Mouse (Mus musculus) forebrain, embryonic 14.5 days (tissue): ENCODE data around the gene Lrig1. TPM values are rescaled to one million over a fixed set of nuclear protein-coding genes. Genes with fewer than 3 reads are reported as not detected.

Experiments used
- ATAC-seq: fragments of 200-750 bp; cut with Nextera tagmentation; 2 replicates; pipeline ENCODE4 v1.8.0; 2017; ENCODE audit warnings: mild to moderate bottlenecking, moderate library complexity
- DNase-seq: peaks from one replicate; pipeline ENCODE4 v3.0.0-alpha.2; 2015; ENCODE audit warnings: low spot score
- H3K27ac ChIP-seq: fragments of 300-500 bp; sonication (generic); 2 replicates; pipeline ENCODE4 v1.5.1; 2014; ENCODE audit warnings: low read depth, mild to moderate bottlenecking, control low read depth, low read length, moderate library complexity
- H3K27me3 ChIP-seq: fragments of 300-500 bp; sonication (generic); replicated peaks from 2 replicates; pipeline ENCODE4 v1.6.1; 2014; ENCODE audit warnings: low read length, control low read depth, mixed read lengths; ENCODE audit not compliant: control insufficient read depth, insufficient read depth
- H3K36me3 ChIP-seq: fragments of 300-500 bp; sonication (generic); 2 replicates; pipeline ENCODE4 v1.6.1; 2014; ENCODE audit warnings: low read length, control low read depth; ENCODE audit not compliant: control insufficient read depth, insufficient read depth
- H3K4me1 ChIP-seq: fragments of 300-500 bp; sonication (generic); 2 replicates; pipeline ENCODE4 v1.6.1; 2014; ENCODE audit warnings: antibody characterized with exemption, low read length, control low read depth; ENCODE audit not compliant: control insufficient read depth, insufficient read depth
- H3K4me2 ChIP-seq: fragments of 300-500 bp; sonication (generic); 2 replicates; pipeline ENCODE4 v1.6.1; 2014; ENCODE audit warnings: mild to moderate bottlenecking, control low read depth, low read length
- H3K4me3 ChIP-seq: fragments of 300-500 bp; sonication (generic); 2 replicates; pipeline ENCODE4 v1.5.1; 2014; ENCODE audit warnings: low read depth, low read length, control low read depth
- H3K9ac ChIP-seq: fragments of 300-500 bp; sonication (generic); 2 replicates; pipeline ENCODE4 v1.6.1; 2014; ENCODE audit warnings: mild to moderate bottlenecking, low read length, control low read depth, moderate library complexity
- H3K9me3 ChIP-seq: fragments of 300-500 bp; sonication (generic); replicated peaks from 2 replicates; pipeline ENCODE4 v1.6.1; 2016; ENCODE audit warnings: low read length, control low read depth, mixed read lengths; ENCODE audit not compliant: control insufficient read depth
- WGBS: fragments of 180-500 bp; shearing (Covaris S2); extraction: QIAGEN DNeasy Blood & Tissue Kit; methylation state at CpG from one replicate; pipeline ENCODE4 v1.1.7; 2014; 5-methylcytosine and 5-hydroxymethylcytosine counted together
- polyA plus RNA-seq: library from polyadenylated mRNA; unstranded; fragments of >200 nt; fragmentation: Nextera tagmentation; extraction: Ambion mirVana; gene quantifications from 2 replicates; pipeline ENCODE4 v1.2.1, GENCODE M21; 2014

Lrig1 gene
- polyA plus RNA-seq: 8.5 and 9.5 TPM in 2 replicates

DNA sequence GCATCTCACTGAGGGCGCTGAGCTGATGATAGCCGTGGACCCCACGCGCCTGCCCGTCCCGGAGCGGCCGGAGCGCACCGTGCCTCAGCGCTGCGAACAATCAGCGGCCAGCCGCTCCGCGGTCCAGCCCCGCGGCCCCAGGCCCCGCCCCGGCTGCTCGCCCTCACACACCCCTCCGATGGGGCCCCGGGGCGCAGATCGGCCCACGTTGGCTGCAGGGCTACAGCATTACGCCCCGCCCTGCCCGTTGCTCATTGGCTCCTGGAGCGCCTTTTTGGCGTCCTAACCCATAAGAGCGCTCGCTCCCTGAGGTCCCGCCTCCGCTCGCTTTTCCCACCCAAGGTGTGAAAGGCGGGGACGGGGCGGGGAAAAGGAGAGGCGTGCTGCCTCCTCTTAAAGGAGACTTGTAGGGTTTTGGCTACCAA, at the start of gene Lrig1:
Gene Lrig1, minus strand, starts transcription at position 92 of the 425 bp plus-strand sequence.
- Histone ChIP-seq H3K36me3 (no peaks in the 10 kb centered on the region), H3K4me3 (peak within 1 kb of the TSS; percentile 93), H3K4me2 (peak within 1 kb of the TSS; percentile 95), H3K27ac (peak within 1 kb of the TSS; percentile 84), H3K4me1 (peaks cover 23% of the 10 kb centered on the region), H3K27me3 (no peaks in the 10 kb centered on the region), H3K9ac (peak within 1 kb of the TSS; percentile 92), H3K9me3 (no peaks in the 10 kb centered on the region)
- WGBS: under 1% methylated on average over 30 of the region's 40 CpGs
- peak; percentile 100 for DNase-seq
- peak; percentile 99 for ATAC-seq

DNA sequence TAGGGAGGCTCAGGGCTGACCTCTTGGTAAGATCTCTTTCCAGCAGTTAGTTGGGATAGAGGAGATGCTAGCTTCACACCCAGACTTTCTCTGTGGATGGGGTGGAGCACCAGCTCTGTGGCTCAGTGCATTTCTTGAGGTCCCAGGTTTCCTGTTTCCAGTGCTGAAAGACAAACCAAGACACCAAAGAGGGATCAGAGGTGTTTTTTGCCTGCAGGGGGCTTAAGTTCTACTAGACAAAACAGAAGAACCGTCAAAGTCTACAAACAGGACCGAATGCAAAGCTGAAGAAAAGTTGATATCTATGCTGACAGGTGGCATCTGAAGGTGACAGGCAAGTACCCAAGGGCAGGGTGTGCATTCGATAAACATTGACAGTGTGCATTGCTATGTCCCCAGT, 49.7 kb upstream of the Lrig1 start:
- H3K4me1 ChIP-seq: 0 out of 2 replicates have a peak, but pooled peaks cover 3% of the 10 kb centered on the region
- H3K27ac ChIP-seq: no peak overlapping the region
- WGBS: 73% methylated on average over 3 of the region's 3 CpGs
- H3K4me3 ChIP-seq: no peak overlapping the region
- no peaks in the 10 kb centered on the region for H3K36me3 ChIP-seq
- H3K27me3 ChIP-seq: no peaks in the 10 kb centered on the region
- DNase-seq (no peak), ATAC-seq (no peak)
- H3K9ac ChIP-seq: no peak overlapping the region
- no peak overlapping the region for H3K4me2 ChIP-seq
- no peaks in the 10 kb centered on the region for H3K9me3 ChIP-seq

DNA sequence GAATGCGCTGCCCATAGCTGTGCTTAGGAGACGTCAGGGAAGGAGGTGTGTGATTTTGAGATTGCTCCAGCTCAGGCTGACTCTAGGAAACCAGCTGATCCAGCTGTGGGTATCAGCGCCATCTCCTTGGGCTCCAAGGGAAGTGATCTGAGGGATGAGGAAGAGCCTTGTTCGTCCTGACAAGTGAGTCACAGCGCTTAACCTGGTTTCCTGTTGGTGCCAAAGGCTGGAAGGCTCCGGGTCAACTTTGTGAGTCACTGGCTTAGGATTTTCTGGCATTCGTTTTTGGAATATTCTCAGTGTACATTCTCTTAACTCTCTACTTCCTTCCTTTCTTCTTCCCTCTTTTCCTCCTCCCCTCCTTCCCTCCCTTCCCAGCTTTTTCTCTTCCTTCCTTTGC, 48.4 kb upstream of the Lrig1 start:
- no peaks in the 10 kb centered on the region for H3K36me3 ChIP-seq
- no peak overlapping the region for H3K4me3 ChIP-seq
- H3K27ac ChIP-seq: no peak overlapping the region
- WGBS: 75% methylated on average over 7 of the region's 7 CpGs
- H3K4me2 ChIP-seq: no peak overlapping the region
- ATAC-seq (no peak), DNase-seq (no peak)
- no peak overlapping the region for H3K9ac ChIP-seq
- H3K4me1 ChIP-seq: 0 out of 2 replicates have a peak, but pooled peaks cover 3% of the 10 kb centered on the region
- H3K9me3 ChIP-seq: no peaks in the 10 kb centered on the region
- no peaks in the 10 kb centered on the region for H3K27me3 ChIP-seq

DNA sequence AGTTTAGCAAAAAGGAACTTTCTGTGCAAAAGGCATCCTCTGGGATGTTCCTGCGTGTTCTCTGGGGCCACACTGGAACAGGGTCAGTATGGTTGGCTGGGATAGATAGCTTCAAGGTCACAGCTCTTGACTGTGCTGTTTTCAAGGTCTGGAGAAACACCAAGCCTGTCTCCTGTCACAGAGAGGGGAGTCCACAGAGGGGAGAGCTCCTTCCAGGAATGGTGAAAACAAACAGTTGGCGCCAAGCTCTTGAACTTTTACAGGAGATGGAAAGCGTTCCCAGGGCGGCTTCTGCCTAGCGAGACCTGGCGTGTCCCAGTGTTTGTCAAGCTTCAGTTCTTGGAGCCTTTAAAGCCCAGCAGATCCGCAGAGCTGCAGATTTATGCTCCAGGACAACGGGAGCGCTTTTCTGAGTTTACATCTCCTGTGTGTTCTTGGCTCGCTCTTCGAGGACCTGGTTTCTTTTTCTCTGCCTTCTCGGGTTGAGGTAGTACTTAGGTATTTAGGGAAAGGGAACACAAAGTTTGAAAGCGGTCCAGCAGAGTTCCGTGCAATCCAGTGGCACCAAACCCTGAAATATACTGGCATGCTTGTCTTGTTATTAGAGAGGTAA, 40.3 kb upstream of the Lrig1 start:
- WGBS: 87% methylated on average over 14 of the region's 14 CpGs
- H3K27ac ChIP-seq: no peak overlapping the region
- H3K4me2 ChIP-seq: no peak overlapping the region
- no peak for ATAC-seq
- H3K27me3 ChIP-seq: no peaks in the 10 kb centered on the region
- H3K36me3 ChIP-seq: no peaks in the 10 kb centered on the region
- no peak overlapping the region for H3K9ac ChIP-seq
- no peak for DNase-seq
- H3K9me3 ChIP-seq: no peaks in the 10 kb centered on the region
- no peak overlapping the region for H3K4me3 ChIP-seq
- no peaks in the 10 kb centered on the region for H3K4me1 ChIP-seq

DNA sequence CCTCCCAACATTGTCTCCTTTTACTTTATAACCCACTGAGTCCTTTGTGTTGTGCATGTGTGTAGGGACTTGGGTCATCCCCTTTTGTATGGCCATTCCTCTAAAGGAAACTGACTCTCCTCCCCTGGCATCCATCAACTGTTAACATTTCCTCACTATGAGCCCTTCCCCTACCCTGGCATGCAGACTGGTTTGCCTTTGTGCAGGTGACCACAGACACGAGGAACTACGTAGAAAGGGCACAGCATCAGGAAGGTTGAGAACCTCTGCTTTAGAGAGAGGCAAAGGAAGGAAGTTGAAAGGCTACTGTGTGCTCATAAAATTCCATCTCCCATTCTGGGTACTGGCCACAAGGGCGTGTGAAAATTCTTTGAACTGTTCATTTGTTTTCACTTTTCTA, 38.7 kb upstream of the Lrig1 start:
- DNase-seq: no peak
- ATAC-seq: no peak
- H3K4me3 ChIP-seq: no peak overlapping the region
- no peaks in the 10 kb centered on the region for H3K36me3 ChIP-seq
- H3K9ac ChIP-seq: no peak overlapping the region
- H3K9me3 ChIP-seq: no peaks in the 10 kb centered on the region
- no peak overlapping the region for H3K27ac ChIP-seq
- H3K27me3 ChIP-seq: no peaks in the 10 kb centered on the region
- 76% methylated on average over 3 of the region's 3 CpGs for WGBS
- H3K4me1 ChIP-seq: no peaks in the 10 kb centered on the region
- no peak overlapping the region for H3K4me2 ChIP-seq

DNA sequence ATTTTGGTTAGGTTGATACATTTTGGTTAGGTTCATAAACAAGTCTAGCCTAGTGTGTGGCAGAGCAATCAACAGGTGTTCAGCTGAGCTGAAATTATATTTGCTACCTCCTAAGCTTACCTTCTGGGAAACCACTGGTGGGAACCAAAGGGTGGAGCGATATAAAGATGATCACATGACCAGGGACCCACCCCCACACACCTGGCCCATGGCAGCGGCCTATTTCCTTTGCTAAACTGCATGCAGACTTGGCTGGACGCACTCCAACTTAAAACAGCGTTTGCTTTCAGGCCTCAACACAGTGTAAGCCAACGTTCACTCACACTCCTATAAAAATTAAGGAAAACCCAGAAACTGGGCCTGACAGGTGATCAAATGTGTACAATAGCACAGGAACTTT, 33.9 kb upstream of the Lrig1 start:
- H3K4me1 ChIP-seq: no peaks in the 10 kb centered on the region
- H3K9ac ChIP-seq: no peak overlapping the region
- WGBS: 82% methylated on average over 5 of the region's 5 CpGs
- no peaks in the 10 kb centered on the region for H3K27me3 ChIP-seq
- H3K9me3 ChIP-seq: no peaks in the 10 kb centered on the region
- H3K27ac ChIP-seq: no peak overlapping the region
- DNase-seq: no peak
- no peaks in the 10 kb centered on the region for H3K36me3 ChIP-seq
- no peak overlapping the region for H3K4me2 ChIP-seq
- H3K4me3 ChIP-seq: no peak overlapping the region
- no peak for ATAC-seq

DNA sequence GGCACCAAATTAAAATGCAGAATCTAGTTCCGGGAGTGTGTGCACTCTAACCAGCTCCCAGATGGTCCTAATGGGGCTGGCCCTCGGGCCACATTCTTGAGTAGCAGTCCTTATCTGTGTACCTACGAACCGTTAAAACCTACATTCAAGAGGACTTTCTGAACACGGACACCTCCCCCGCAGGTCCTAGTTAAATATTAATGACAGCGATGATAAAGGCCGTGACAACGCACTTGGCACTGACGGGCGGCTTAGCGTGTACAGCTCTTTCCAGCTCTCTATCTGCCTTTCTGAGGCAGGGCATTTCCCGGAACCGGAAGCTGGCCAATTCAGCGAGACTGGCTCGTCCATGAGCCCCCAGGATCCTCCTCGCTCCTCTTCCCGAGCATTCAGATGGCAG, 29.9 kb upstream of the Lrig1 start:
- no peak for DNase-seq
- Histone ChIP-seq H3K4me3 (no peak overlapping the region), H3K36me3 (no peaks in the 10 kb centered on the region), H3K27me3 (no peaks in the 10 kb centered on the region), H3K4me1 (no peaks in the 10 kb centered on the region), H3K4me2 (no peak overlapping the region), H3K9me3 (no peaks in the 10 kb centered on the region), H3K9ac (no peak overlapping the region), H3K27ac (no peak overlapping the region)
- no peak for ATAC-seq
- 80% methylated on average over 18 of the region's 18 CpGs for WGBS

DNA sequence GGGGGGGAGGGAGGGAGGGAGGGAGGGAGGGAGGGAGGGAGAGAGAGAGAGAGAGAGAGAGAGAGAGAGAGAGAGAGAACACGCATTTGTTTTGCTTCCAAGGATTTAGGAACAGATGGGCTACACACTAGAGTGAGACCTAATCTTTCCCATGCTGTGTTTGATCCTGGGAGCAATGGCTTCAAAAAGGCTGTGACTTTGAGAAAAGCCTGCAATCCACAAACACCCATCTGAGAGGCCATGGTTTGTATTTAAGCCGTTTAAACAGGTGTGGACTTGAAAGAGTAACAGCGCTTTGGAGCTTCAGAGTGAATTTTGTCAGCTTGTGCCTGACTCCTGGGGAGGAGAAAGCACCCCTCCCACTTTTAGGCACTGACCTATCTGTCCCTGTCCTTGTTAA, 29.2 kb upstream of the Lrig1 start:
- 28% methylated on average over 3 of the region's 3 CpGs for WGBS
- peak; percentile 40 for DNase-seq

DNA sequence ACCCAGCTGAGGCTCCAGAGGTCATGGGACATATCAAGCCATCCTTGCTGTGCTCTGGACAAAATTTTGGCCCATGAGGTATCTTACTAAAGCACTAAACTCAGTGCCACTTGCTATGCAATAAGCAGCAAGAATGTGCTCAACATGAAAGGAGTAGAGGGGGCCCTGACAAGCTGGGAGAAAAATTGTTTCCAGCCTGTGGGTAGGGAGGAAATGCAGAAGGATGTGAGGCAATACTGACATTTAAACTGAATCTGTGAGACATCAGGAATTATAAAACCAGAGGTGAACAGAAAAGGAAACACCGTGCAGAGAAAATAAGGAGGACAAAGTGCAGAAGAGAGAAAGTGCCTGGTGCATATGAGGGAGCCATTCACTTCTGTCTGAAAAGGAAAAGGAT, 24.7 kb upstream of the Lrig1 start:
- Histone ChIP-seq H3K27ac (no peak overlapping the region), H3K4me2 (no peak overlapping the region), H3K27me3 (no peaks in the 10 kb centered on the region), H3K4me3 (no peak overlapping the region), H3K9ac (no peak overlapping the region), H3K4me1 (no peaks in the 10 kb centered on the region), H3K36me3 (no peaks in the 10 kb centered on the region), H3K9me3 (no peaks in the 10 kb centered on the region)
- no peak for ATAC-seq
- WGBS: 91% methylated on average over 1 of the region's 1 CpGs
- DNase-seq: no peak

More for the DNA sequence above, 29.2 kb upstream of the Lrig1 start:
- Histone ChIP-seq H3K27ac (no peak overlapping the region), H3K9ac (no peak overlapping the region), H3K9me3 (no peaks in the 10 kb centered on the region), H3K4me1 (no peaks in the 10 kb centered on the region), H3K4me3 (no peak overlapping the region), H3K4me2 (no peak overlapping the region), H3K27me3 (no peaks in the 10 kb centered on the region), H3K36me3 (no peaks in the 10 kb centered on the region)
- ATAC-seq: no peak
